Mouse (Mus musculus): ENCODE measurements around the gene Rtel1.

Gene Rtel1

GRCm38 (mm10) chr2:181326098-181326497 is 6.6 kb downstream of the Rtel1 start:
- in situ Hi-C loops (cut with MboI, MseI), result loop anchor here (5.0 kb wide), 1 partner anchor 36 kb away; the partner anchor contains the start of gene Zgpat

DNA sequence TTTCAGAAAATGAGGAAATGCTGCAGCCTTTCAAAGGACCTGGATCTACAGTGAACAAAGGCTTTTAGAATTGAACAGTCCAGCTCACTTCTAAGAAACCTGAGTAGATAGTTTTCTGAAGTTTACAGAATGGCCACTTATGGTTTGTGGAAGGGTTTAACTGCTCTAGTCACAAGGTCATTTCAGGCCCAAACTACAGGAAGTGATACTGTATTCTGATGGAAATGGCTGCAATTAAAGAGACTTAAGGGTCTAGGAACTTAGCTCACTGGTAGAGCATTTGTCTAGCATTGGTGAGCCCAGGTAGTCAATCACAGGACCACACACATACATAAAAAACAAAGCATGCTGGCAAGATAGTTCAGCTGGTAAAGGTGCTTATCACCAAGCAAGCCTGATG is 13.0 kb downstream of the Rtel1 start:
- in situ Hi-C loops (cut with MboI, MseI), result no loop called here

DNA sequence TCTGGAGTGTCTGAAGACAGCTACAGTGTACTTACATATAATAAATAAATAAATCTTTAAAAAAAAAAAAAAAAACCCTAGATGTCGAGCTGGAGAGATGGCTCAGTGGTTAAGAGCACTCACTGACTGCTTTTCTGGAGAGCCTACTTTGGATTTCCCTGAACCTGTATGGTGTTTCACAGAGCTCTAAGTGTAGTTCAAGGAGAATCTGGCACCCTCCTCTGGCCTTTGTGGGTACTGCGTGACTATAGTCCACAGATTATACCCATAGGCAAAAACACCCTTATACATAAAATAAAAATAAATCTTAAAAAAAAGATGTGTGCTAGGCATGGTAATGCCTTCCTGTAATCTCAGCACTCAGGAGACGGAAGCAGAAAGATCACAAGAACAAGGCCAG is 14.5 kb downstream of the Rtel1 start:
- in situ Hi-C loops (cut with MboI, MseI), result no loop called here

DNA sequence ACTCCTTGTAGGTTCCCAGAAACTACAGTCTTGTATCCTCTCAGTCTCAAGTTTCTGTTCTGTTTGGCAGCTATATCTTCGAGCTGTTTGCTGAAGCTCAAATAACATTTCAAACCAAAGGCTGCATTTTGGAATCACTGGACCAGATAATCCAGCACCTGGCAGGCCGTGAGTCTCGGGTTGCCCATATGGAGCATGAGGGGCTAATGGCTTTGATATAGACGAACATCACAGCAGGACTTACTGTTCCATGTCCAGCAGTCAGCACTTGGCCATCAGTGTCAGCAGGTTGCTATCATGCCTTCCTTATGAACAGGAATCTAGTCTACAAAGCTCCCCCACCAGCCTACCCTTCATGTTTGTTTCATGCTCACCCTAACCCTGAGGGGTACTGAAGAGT is 20.9 kb downstream of the Rtel1 start:
- in situ Hi-C loops (cut with MboI, MseI), result no loop called here

DNA sequence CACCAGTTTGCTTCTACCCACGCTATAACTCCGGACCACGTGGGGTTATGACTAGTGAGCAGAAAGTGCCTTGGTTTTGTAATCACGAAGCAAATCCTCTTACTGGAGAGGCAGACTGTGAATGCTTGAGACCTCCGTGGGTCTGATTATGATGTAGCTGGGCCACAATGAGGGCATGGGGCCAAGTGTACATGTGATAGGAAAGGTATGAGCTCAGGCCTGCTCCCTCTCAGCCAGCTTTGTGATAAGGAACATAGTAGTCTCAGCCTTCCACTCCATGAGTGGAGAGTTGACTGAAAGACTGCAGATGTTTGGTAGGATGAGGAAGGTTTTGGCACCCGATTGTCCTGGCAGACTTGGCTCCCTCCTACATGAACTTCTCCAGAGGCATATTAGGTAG is 23.2 kb downstream of the Rtel1 start:
- in situ Hi-C loops (cut with MboI, MseI), result no loop called here

DNA sequence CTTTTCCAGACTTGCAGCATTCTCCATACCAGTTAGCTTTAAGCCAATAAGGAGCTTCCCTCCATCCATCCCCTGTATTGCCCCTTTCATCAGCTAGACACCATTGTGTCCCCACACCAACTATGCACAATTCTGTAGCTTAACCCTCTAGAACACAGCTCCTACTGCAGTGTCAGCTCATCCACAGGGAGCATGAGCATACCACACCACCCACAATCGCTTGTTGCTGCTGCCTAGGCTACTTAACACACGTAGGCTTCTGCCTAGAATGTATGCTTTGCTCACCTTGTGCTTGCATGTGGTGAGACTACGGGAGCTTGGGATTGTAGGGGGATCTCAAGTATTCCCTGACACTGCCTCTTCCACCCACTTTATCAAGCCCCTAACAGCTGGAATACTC is 37.2 kb downstream of the Rtel1 start:
- in situ Hi-C loops (cut with MboI, MseI), result no loop called here

- in situ Hi-C loops (cut with MboI, MseI), result loop anchor here (5.0 kb wide), 1 partner anchor 37 kb away; no protein-coding TSS in a partner anchor
Observed at GRCm38 (mm10) chr2:181363946-181364345, 44.4 kb downstream of the Rtel1 start.

- in situ Hi-C loops (cut with MboI, MseI), result loop anchor here (5.0 kb wide), 1 partner anchor 37 kb away; no protein-coding TSS in a partner anchor
Observed at GRCm38 (mm10) chr2:181364487-181364859, 44.9 kb downstream of the Rtel1 start.

GRCm38 (mm10) chr2:181364860-181365596 is 45.5 kb downstream of the Rtel1 start, which contains the start of the genes Zgpat and Arfrp1:
TSS of gene Zgpat (plus strand) at chr2:181364928.
TSS of gene Arfrp1 (minus strand) at chr2:181365404.
- in situ Hi-C loops (cut with MboI, MseI), result loop anchor here (5.0 kb wide), 1 partner anchor 38 kb away; no protein-coding TSS in a partner anchor

GRCm38 (mm10) chr2:181365655-181366075 is 46.1 kb downstream of the Rtel1 start:
- in situ Hi-C loops (cut with MboI, MseI), result no loop called here

DNA sequence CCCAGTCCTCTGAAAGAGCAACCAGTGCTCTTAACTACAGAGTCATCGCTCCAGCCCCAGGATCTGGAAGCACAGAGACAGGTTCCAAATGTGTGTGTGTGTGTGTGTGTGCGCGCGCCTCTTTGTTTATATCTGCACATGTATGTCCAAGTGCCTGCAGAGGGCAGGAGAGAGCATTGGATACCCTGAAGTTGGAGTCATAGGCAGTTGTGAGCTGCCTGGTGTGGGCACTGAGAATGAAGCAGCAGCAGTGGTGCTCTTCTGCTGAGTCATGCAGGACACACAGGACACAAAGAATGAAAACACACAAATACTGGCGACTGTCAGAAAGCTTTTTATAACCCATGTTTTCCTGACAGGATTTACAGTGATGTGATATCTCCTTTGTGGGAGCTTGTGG is 50.5 kb downstream of the Rtel1 start:
- in situ Hi-C loops (cut with MboI, MseI), result no loop called here

DNA sequence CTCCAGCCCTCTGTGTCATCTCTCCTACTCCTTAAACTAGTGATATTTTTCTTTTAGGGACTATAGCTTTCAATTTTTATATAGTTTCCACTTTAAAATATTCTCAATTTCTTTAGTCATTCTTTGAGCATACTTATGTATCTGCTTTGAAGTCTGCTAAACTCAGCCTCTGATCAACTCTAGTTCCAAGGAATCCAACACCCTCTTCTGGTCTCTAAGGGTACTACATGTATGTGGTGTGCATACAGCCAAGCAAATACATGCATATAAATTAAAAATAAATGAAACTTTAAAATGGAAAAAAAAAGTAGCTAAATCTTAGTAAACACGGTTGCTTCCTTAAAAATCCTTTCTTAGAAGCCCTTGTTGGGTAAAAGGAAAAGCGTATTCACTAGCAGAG is 56.2 kb downstream of the Rtel1 start:
- in situ Hi-C loops (cut with MboI, MseI), result no loop called here

GRCm38 (mm10) chr2:181377230-181377629 is 57.7 kb downstream of the Rtel1 start:
- in situ Hi-C loops (cut with MboI, MseI), result no loop called here

DNA sequence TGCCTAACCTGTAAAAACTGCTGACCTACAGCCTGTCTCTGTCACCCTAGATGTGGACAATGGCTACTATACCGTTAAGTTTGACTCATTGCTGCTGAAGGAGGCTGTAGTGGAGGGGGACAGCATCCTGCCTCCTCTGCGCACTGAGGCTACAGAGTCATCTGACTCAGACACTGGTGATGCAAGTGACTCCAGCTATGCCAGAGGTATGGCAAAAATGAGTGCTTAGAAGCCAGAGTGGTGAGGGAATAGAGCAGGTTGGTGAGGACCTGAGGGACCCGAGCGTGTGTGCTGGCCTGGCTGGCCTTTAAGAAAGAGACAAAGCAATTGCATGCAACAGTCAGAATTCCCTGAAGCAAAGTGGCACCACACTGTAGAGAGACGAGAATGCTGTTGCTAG is 59.2 kb downstream of the Rtel1 start:
- in situ Hi-C loops (cut with MboI, MseI), result no loop called here

- in situ Hi-C loops (cut with MboI, MseI), result no loop called here
Observed at GRCm38 (mm10) chr2:181379778-181380177, 60.2 kb downstream of the Rtel1 start, which contains the start of gene Lime1. TSS of gene Lime1 (plus strand) at chr2:181380078.

DNA sequence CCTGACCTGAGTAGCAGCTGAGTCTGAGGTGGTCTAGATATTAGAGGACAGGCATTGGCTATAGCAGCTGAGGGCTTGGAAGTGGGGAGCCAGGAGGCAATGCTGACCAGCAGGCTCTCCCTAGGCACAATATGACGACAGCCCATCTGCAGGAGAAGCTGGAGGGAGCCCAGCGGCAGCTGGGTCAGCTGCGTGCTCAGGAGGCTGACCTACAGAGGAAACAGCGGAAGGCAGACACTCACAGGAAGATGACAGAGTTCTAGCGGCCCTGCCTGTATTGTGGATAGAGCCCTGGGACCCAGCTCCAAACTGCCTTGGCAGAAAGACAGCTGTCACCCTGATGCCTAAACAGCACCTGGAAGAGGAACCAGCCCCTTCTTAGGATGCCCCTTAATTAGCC is 60.7 kb downstream of the Rtel1 start:
- in situ Hi-C loops (cut with MboI, MseI), result no loop called here

GRCm38 (mm10) chr2:181381107-181381506 is 61.6 kb downstream of the Rtel1 start:
- in situ Hi-C loops (cut with MboI, MseI), result no loop called here

DNA sequence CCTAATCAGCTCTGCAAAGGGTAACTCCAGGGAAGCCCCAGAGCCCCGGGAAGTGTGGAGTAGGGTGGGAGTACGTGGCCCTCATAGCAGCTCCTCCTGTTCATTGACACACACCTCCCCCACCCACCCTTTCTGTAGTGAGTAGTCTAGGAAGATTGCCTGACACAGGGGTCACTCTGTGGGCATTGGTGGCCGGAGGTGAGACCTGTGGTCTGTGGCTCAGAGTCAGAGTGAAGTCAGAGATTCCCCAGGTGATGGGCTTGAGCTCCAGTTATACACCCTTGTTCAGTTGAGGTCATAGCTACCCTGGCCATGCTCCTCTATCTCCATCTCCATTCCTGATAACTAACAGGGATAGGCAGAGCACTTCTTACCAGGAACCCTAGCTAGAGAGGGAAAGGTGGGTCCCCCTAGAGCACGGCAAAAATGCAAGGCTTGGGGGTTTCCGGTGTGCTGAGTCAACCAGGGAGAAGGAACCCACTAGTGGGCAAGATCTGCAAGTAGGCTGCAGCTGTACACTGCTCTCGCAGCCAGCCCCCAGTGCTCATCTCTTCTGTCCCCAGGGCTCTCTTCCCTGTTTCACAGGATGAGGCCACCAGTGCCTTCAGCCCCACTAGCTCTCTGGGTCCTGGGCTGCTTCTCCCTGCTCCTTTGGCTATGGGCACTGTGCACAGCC is 62.2 kb downstream of the Rtel1 start:
- in situ Hi-C loops (cut with MboI, MseI), result no loop called here

DNA sequence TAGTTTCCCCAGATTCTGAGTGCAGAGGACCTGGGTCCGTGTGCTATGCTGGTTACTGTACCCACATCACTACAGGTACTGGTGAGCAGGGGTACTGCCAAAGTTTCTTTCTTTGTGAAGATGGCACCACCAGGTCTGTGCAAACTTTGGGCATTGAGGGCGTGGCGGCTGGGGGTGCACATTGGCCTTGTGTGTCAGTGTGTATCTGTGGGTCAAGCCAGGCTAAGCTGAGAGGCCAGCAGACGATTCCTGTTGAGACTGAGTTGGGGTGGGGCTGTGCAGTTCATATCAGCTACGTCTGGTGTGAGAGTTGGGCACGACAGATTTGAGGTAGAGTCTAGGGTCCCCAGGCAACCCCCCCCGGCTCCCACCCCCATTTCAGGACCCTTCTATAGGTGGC is 64.9 kb downstream of the Rtel1 start:
- in situ Hi-C loops (cut with MboI, MseI), result no loop called here

DNA sequence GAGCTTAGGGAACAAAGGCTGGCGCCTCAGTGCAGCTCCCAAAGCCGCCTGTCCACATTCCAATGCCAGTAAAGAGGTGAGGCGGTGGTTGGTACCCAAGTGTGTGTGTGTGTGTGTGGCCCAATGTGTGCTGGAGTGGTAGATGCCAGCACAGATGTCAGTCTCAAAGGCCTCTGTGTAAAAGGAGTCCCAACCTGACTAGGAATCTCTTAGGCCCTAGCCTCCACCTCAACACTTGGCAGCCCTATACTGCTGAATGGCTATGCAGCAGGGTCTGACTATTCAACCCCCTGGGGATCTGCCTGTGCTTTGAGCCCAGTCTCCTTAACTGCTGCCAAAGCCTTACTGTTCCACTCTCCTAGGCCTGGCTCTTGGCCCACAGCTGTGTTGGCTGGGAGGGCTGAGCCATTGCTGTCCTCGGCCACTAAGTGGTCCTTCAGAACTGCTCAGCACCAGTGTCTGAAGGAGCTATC is 65.4 kb downstream of the Rtel1 start:
- in situ Hi-C loops (cut with MboI, MseI), result no loop called here

DNA sequence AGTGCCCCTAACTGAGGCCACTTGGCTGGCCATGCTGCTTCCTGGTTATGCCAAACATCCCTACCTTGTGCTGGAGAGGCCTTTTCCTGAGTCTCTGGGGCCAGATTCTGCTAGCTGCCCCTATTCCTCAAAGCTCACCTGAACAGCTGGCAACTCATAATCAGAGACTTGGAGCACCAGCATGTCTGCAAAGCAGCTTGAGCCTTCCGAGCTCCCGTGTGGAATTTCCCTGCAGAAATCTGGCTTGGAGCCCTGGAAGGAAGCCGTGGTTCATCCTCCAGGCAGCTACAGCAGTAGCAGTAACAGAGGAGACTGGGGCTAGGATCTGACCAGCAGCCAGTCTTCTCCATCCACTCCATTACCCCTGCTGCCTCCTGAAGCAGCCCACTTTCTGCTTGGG is 66.3 kb downstream of the Rtel1 start:
- in situ Hi-C loops (cut with MboI, MseI), result no loop called here

DNA sequence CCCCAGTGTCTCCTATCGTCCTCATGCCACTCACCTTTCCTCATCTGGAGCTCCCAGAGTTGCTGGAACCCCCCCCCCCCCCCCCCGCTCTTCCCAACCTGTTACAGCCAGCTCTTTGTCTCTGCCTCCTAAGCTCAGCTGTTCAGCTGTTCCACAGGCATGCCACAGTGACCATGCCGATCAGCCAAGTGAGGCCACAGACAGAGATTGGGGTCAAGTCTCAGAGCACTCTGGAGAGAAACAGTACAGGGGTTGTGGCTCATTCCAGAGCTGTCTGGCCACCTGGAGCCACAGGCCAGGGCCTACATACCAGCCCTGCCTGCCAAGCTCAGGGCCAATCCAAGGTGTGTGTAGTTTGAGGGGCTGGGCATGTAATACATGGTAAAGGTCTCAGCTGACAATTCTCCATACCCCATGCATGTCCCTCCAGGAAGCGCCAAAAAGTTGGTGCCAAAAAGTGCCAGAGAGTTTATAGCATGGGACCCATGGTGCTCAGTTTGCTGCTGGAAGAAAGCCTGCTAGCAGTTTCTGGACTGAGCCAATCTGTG is 67.2 kb downstream of the Rtel1 start:
- in situ Hi-C loops (cut with MboI, MseI), result no loop called here
